Mouse (Mus musculus): ENCODE results near the gene Gfra1.

DNA sequence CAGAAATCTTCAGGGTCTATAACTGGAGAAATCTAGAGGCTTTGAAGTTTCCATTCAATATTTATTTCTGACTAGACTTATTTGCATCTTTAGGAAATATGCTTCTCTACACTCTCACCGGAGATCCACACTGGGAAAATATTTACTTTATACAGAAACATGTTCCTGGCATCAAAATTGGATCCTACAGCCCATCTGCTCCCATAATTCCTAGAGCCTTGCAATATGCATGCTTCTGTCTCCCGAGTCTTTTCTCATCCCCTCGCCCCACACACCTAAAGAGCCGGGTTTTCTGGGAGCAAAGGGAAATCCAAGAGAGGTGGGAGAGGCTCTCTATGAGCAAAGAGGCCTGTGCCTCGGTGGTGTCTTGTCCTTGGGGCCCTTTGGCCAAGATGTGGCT lies 184.9 kb downstream of the Gfra1 start:
- TF ChIP-seq POLR2A (IDR thresholded peaks at IDR 0.05; ENCODE audit: extremely low read depth, insufficient read depth, low read length) (no peak), CTCF (IDR thresholded peaks at IDR 0.05; ENCODE audit: extremely low read depth, insufficient read depth, low read length) (no peak)

Measured in cortical plate, adult 2 months (tissue).